Comparison of ENCODE assay signal across 22 mouse cellular contexts in the genomic region with DNA sequence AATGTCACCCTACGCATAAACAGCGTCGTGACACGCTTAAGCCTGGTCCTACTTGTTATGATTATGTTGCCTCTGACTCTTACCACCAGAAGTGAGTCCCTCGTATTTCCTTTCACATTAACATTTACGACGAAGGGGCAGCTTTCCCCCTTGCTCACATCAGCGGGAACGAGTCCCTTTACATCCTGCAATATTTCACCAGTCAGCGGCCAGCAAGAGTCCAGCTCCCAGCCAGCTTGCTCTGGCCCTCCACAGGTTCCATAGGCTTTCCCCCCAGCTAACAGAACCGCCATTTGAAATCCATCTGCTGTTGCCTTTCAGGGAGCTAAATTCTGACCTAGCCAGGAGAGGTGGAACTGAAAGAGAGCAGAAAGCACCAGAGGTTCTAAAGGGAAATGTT.
DNase-seq lines count a peak whose midpoint lies in the region; ATAC-seq lines count a peak whose summit lies in the region.
"Had no signal": no experiment of that assay in that cellular context is flagged by ENCODE, and none has a peak within 500 bp of the region (broad histone marks: within the 10 kb centered on the region; RNA-seq: fewer than 3 reads in every experiment).

No protein-coding gene starts in this region.

- peaks cover 6% of the 10 kb centered on the region; the same call in 1 of the 2 replicates for H3K4me1 ChIP-seq in kidney, embryonic 14.5 days (ENCODE audit: control insufficient read depth, insufficient read depth, low read length)
- H3K4me1 ChIP-seq in midbrain, embryonic 14.5 days (ENCODE audit: control insufficient read depth, insufficient read depth, low read length), result no peaks in the 10 kb centered on the region
- H3K4me1 ChIP-seq in midbrain, embryonic 13.5 days (replicated peaks), result no peaks in the 10 kb centered on the region; the same call in 1 of the 2 replicates
- peaks cover 15% of the 10 kb centered on the region for H3K4me1 ChIP-seq in limb, embryonic 12.5 days (replicated peaks)
- H3K4me1 ChIP-seq: heart, embryonic 12.5 days had no signal

- H3K27me3 ChIP-seq in kidney, embryonic 14.5 days (ENCODE audit: control insufficient read depth, insufficient read depth, low read length), result no peaks in the 10 kb centered on the region
- H3K27me3 ChIP-seq in midbrain, embryonic 14.5 days (ENCODE audit: control insufficient read depth, insufficient read depth, low read length), result no peaks in the 10 kb centered on the region
- no peaks in the 10 kb centered on the region for H3K27me3 ChIP-seq in midbrain, embryonic 13.5 days
- no peaks in the 10 kb centered on the region for H3K27me3 ChIP-seq in limb, embryonic 12.5 days
- H3K27me3 ChIP-seq: forebrain, embryonic 13.5 days; heart, embryonic 12.5 days; stomach, embryonic 15.5 days had no signal

- H3K9ac ChIP-seq in kidney, embryonic 14.5 days (ENCODE audit: low read depth, low read length), result no peak overlapping the region
- H3K9ac ChIP-seq in midbrain, embryonic 14.5 days (replicated peaks; ENCODE audit: low read length), result no peak overlapping the region
- H3K9ac ChIP-seq in midbrain, embryonic 13.5 days (replicated peaks), result no peak overlapping the region
- no peak overlapping the region for H3K9ac ChIP-seq in limb, embryonic 12.5 days (replicated peaks)
- H3K9ac ChIP-seq: forebrain, embryonic 13.5 days; heart, embryonic 12.5 days; stomach, embryonic 15.5 days had no signal

- no peak overlapping the region for H3K4me3 ChIP-seq in kidney, embryonic 14.5 days (ENCODE audit: low read length)
- no peak overlapping the region for H3K4me3 ChIP-seq in midbrain, embryonic 14.5 days (replicated peaks; ENCODE audit: low read depth, low read length)
- no peak overlapping the region for H3K4me3 ChIP-seq in midbrain, embryonic 13.5 days (replicated peaks)
- no peak overlapping the region for H3K4me3 ChIP-seq in limb, embryonic 12.5 days (replicated peaks)
- H3K4me3 ChIP-seq: forebrain, embryonic 13.5 days; heart, embryonic 12.5 days; hindbrain, embryonic 10.5 days; stomach, embryonic 15.5 days had no signal

- no peak overlapping the region for H3K4me2 ChIP-seq in kidney, embryonic 14.5 days (replicated peaks; ENCODE audit: low read depth, low read length)
- no peak overlapping the region for H3K4me2 ChIP-seq in midbrain, embryonic 14.5 days (ENCODE audit: low read length)
- H3K4me2 ChIP-seq in midbrain, embryonic 13.5 days (replicated peaks), result no peak overlapping the region
- peak overlapping the region; percentile 27; the same call in 1 of the 2 replicates for H3K4me2 ChIP-seq in limb, embryonic 12.5 days
- H3K4me2 ChIP-seq: forebrain, embryonic 13.5 days; heart, embryonic 12.5 days; midbrain, embryonic 11.5 days; stomach, embryonic 15.5 days had no signal

- H3K36me3 ChIP-seq in kidney, embryonic 14.5 days (ENCODE audit: control insufficient read depth, insufficient read depth, low read length), result no peaks in the 10 kb centered on the region
- no peaks in the 10 kb centered on the region for H3K36me3 ChIP-seq in midbrain, embryonic 14.5 days (ENCODE audit: control insufficient read depth, insufficient read depth, low read length)
- no peaks in the 10 kb centered on the region for H3K36me3 ChIP-seq in midbrain, embryonic 13.5 days
- H3K36me3 ChIP-seq in limb, embryonic 12.5 days, result no peaks in the 10 kb centered on the region
- H3K36me3 ChIP-seq: heart, embryonic 12.5 days; hindbrain, embryonic 10.5 days; stomach, embryonic 15.5 days had no signal

- peak; percentile 59; the same call in 1 of the 2 replicates for ATAC-seq in kidney, embryonic 14.5 days (ENCODE audit: low FRiP score, low TSS enrichment)
- ATAC-seq in midbrain, embryonic 14.5 days (ENCODE audit: low FRiP score, low TSS enrichment), result no peak; the same call in 1 of the 2 replicates
- ATAC-seq in midbrain, embryonic 13.5 days, result no peak
- no peak for ATAC-seq in limb, embryonic 12.5 days (ENCODE audit: insufficient number of reproducible peaks, insufficient read depth, low FRiP score, low TSS enrichment, low read depth)
- ATAC-seq: activated CD4-positive, CD25-positive, alpha-beta regulatory T cell, adult 4 months; forebrain, embryonic 13.5 days; lung, postnatal 0 days had no signal

- WGBS in kidney, embryonic 14.5 days, result 20% methylated on average over 11 of the region's 11 CpGs
- 95% methylated on average over 11 of the region's 11 CpGs for WGBS in midbrain, embryonic 14.5 days
- WGBS in midbrain, embryonic 13.5 days, result 88% methylated on average over 11 of the region's 11 CpGs
- WGBS in limb, embryonic 12.5 days, result 21% methylated on average over 11 of the region's 11 CpGs

- H3K9me3 ChIP-seq in kidney, embryonic 14.5 days (ENCODE audit: control insufficient read depth, low read length), result no peaks in the 10 kb centered on the region
- no peaks in the 10 kb centered on the region for H3K9me3 ChIP-seq in midbrain, embryonic 14.5 days (ENCODE audit: control insufficient read depth, low read length)
- H3K9me3 ChIP-seq in midbrain, embryonic 13.5 days, result no peaks in the 10 kb centered on the region
- no peaks in the 10 kb centered on the region for H3K9me3 ChIP-seq in limb, embryonic 12.5 days
- H3K9me3 ChIP-seq: forebrain, embryonic 13.5 days; heart, embryonic 12.5 days; hindbrain, embryonic 10.5 days; stomach, embryonic 15.5 days had no signal

- no peak overlapping the region for H3K27ac ChIP-seq in kidney, embryonic 14.5 days (ENCODE audit: low read depth, low read length)
- 0 out of 2 replicates have a peak overlapping the region, but pooled peaks have one; percentile 37 for H3K27ac ChIP-seq in midbrain, embryonic 14.5 days (replicated peaks; ENCODE audit: low read depth, low read length)
- H3K27ac ChIP-seq in midbrain, embryonic 13.5 days, result no peak overlapping the region
- H3K27ac ChIP-seq in limb, embryonic 12.5 days, result peak overlapping the region; percentile 53; the same call in 1 of the 2 replicates
- H3K27ac ChIP-seq: forebrain, embryonic 13.5 days; hindbrain, embryonic 10.5 days; stomach, embryonic 15.5 days had no signal

- DNase-seq in kidney, adult 11 months, result no peak
- no peak for DNase-seq in midbrain, embryonic 14.5 days
- DNase-seq in adrenal gland, adult 18-20 months (ENCODE audit: low spot score in 2 of 2), result no peak
- no peak for DNase-seq in right cerebral cortex, adult 18-20 months
- DNase-seq: adrenal gland, postnatal 10 days; cerebellum, adult 2 months; cerebellum, postnatal 25 days; gastrocnemius, postnatal 10 days; heart, postnatal 10 days; kidney, postnatal 14 days; layer of hippocampus, postnatal 36 days; thymus, postnatal 25 days had no signal

Comparison
In these comparisons a context has a peak if more than half of its experiments do, and no peak if none do; other contexts are left out.
1. H3K27ac ChIP-seq: peak in midbrain, embryonic 14.5 days (single experiment) and limb, embryonic 12.5 days (single experiment); none in kidney, embryonic 14.5 days (single experiment) and midbrain, embryonic 13.5 days (single experiment).